Mouse (Mus musculus) cerebellum, postnatal 25 days (tissue): ENCODE measurements around the gene Col26a1.
A peak's percentile ranks its signal among the peaks of the same experiment; 100 is the strongest.
"Not testable (repeated sequence)": the region's sequence is repeated elsewhere in the genome, so short reads cannot be mapped to it uniquely, and the experiment has no call there.

Source experiments
- DNase-seq, 2 experiments: peaks; one replicate each; pipeline ENCODE4 v3.0.0; 2021; ENCODE audit warnings: mixed read lengths in 2 of 2

Gene Col26a1

GRCm38 (mm10) chr5:136746596-136746995, 136.4 kb downstream of the Col26a1 start:
- DNase-seq = no peak

GRCm38 (mm10) chr5:136738918-136739317, 144.1 kb downstream of the Col26a1 start:
- DNase-seq = no peak

GRCm38 (mm10) chr5:136726271-136726670, 156.7 kb downstream of the Col26a1 start:
- DNase-seq = not testable (repeated sequence)

GRCm38 (mm10) chr5:136721596-136721995, 161.4 kb downstream of the Col26a1 start:
- DNase-seq = no peak

- no peak for DNase-seq
These were observed 164.4 kb downstream of the Col26a1 start for GRCm38 (mm10) chr5:136718656-136719055.

- DNase-seq = no peak
These were observed 165.5 kb downstream of the Col26a1 start for GRCm38 (mm10) chr5:136717573-136717854.

- no peak for DNase-seq
These were observed 166.1 kb downstream of the Col26a1 start for GRCm38 (mm10) chr5:136716696-136717572.

- DNase-seq = peak; percentile 57 to 75
These were observed 168.1 kb downstream of the Col26a1 start for GRCm38 (mm10) chr5:136714879-136715278.

- DNase-seq = peak; percentile 63 to 77
These were observed 168.7 kb downstream of the Col26a1 start for GRCm38 (mm10) chr5:136714232-136714875.

GRCm38 (mm10) chr5:136710742-136711141, 172.3 kb downstream of the Col26a1 start:
- peak in 1 of 2 experiments; percentile 41 for DNase-seq

- no peak for DNase-seq
These were observed 174.9 kb downstream of the Col26a1 start for GRCm38 (mm10) chr5:136708116-136708515.

GRCm38 (mm10) chr5:136706803-136707202, 176.2 kb downstream of the Col26a1 start:
- DNase-seq = peak; percentile 68 to 82

- peak in 1 of 2 experiments; percentile 16 for DNase-seq
These were observed 177.5 kb downstream of the Col26a1 start for GRCm38 (mm10) chr5:136705532-136705931.

GRCm38 (mm10) chr5:136704151-136704550, 178.9 kb downstream of the Col26a1 start:
- DNase-seq = no peak

- peak; percentile 75 to 90 for DNase-seq
These were observed 179.3 kb downstream of the Col26a1 start for GRCm38 (mm10) chr5:136703751-136704150.

- no peak for DNase-seq
These were observed 180.8 kb downstream of the Col26a1 start for GRCm38 (mm10) chr5:136702159-136702725.

- DNase-seq = no peak
These were observed 185.4 kb downstream of the Col26a1 start for GRCm38 (mm10) chr5:136697618-136698017.

GRCm38 (mm10) chr5:136696516-136696915, 186.5 kb downstream of the Col26a1 start:
- no peak for DNase-seq

- DNase-seq = no peak
These were observed 188.0 kb downstream of the Col26a1 start for GRCm38 (mm10) chr5:136694976-136695375.

GRCm38 (mm10) chr5:136693418-136693817, 189.6 kb downstream of the Col26a1 start:
- no peak for DNase-seq

GRCm38 (mm10) chr5:136692784-136693183, 190.2 kb downstream of the Col26a1 start, which contains the start of gene Myl10:
Myl10 (plus strand) TSS chr5:136693146.
- DNase-seq = no peak
